Comparison of ENCODE assay signal across 8 mouse cellular contexts in genomic region chr14:55491291-55491833, GRCm38 (mm10). TPM values are rescaled to one million over a fixed set of nuclear protein-coding genes. Genes with fewer than 3 reads are reported as not detected.
A peak's percentile ranks its signal among the peaks of the same experiment; 100 is the strongest.
DNase-seq lines count a peak whose midpoint lies in the region; ATAC-seq lines count a peak whose summit lies in the region.

No protein-coding gene starts in this region.

- WGBS in intestine, embryonic 16.5 days, result under 1% methylated on average over 30 of the region's 30 CpGs
- under 1% methylated on average over 30 of the region's 30 CpGs for WGBS in midbrain, embryonic 15.5 days
- under 1% methylated on average over 28 of the region's 30 CpGs for WGBS in stomach, embryonic 15.5 days

- H3K27me3 ChIP-seq in intestine, embryonic 16.5 days (replicated peaks; ENCODE audit: control insufficient read depth, insufficient read depth, low read length), result no peaks in the 10 kb centered on the region
- no peaks in the 10 kb centered on the region for H3K27me3 ChIP-seq in midbrain, embryonic 15.5 days (replicated peaks)
- H3K27me3 ChIP-seq in stomach, embryonic 15.5 days (replicated peaks), result no peaks in the 10 kb centered on the region

- DNase-seq in adrenal gland, postnatal 10 days, result peak; percentile 79
- peak; percentile 48 for DNase-seq in embryo, embryonic 11.5 days (ENCODE audit: low read depth, low spot score)
- DNase-seq in heart, adult 11 months, result peak; percentile 97
- DNase-seq in liver, result peak; percentile 93

- peak overlapping the region; percentile 76 for H3K4me3 ChIP-seq in intestine, embryonic 16.5 days (ENCODE audit: low read length)
- H3K4me3 ChIP-seq in midbrain, embryonic 15.5 days, result peak overlapping the region; percentile 91
- peak overlapping the region; percentile 71 for H3K4me3 ChIP-seq in stomach, embryonic 15.5 days (replicated peaks)

- H3K4me2 ChIP-seq in intestine, embryonic 16.5 days (ENCODE audit: low read depth, low read length), result peak overlapping the region; percentile 99
- H3K4me2 ChIP-seq in midbrain, embryonic 15.5 days, result peak overlapping the region; percentile 68
- peak overlapping the region; percentile 98 for H3K4me2 ChIP-seq in stomach, embryonic 15.5 days

- H3K9ac ChIP-seq in intestine, embryonic 16.5 days (ENCODE audit: low read depth, low read length), result peak overlapping the region; percentile 73
- peak overlapping the region; percentile 92 for H3K9ac ChIP-seq in midbrain, embryonic 15.5 days
- peak overlapping the region; percentile 47 for H3K9ac ChIP-seq in stomach, embryonic 15.5 days

- no peaks in the 10 kb centered on the region for H3K9me3 ChIP-seq in intestine, embryonic 16.5 days (ENCODE audit: control insufficient read depth, low read length)
- no peaks in the 10 kb centered on the region for H3K9me3 ChIP-seq in midbrain, embryonic 15.5 days
- no peaks in the 10 kb centered on the region for H3K9me3 ChIP-seq in stomach, embryonic 15.5 days

- peaks cover 8% of the 10 kb centered on the region; the same call in 1 of the 2 replicates for H3K36me3 ChIP-seq in intestine, embryonic 16.5 days (ENCODE audit: control insufficient read depth, insufficient read depth, low read length)
- H3K36me3 ChIP-seq in midbrain, embryonic 15.5 days (replicated peaks), result peaks cover 6% of the 10 kb centered on the region; the same call in 1 of the 2 replicates
- H3K36me3 ChIP-seq in stomach, embryonic 15.5 days, result 0 out of 2 replicates have a peak, but pooled peaks cover 7% of the 10 kb centered on the region

- H3K4me1 ChIP-seq in intestine, embryonic 16.5 days (ENCODE audit: control insufficient read depth, insufficient read depth, low read length), result peaks cover 7% of the 10 kb centered on the region; the same call in 1 of the 2 replicates
- peaks cover 20% of the 10 kb centered on the region for H3K4me1 ChIP-seq in midbrain, embryonic 15.5 days
- H3K4me1 ChIP-seq in stomach, embryonic 15.5 days, result peaks cover 7% of the 10 kb centered on the region

- peak; percentile 40 for ATAC-seq in CD4-positive, CD25-positive, alpha-beta regulatory T cell, adult 4 months
- peak; percentile 86 for ATAC-seq in intestine, embryonic 16.5 days
- ATAC-seq in midbrain, embryonic 15.5 days (replicated peaks), result peak; percentile 73
- peak; percentile 81 for ATAC-seq in stomach, embryonic 15.5 days (ENCODE audit: insufficient read depth, low FRiP score, low read depth)

- peak overlapping the region; percentile 57 for H3K27ac ChIP-seq in intestine, embryonic 16.5 days (ENCODE audit: low read length)
- H3K27ac ChIP-seq in midbrain, embryonic 15.5 days, result peak overlapping the region; percentile 97
- peak overlapping the region; percentile 69 for H3K27ac ChIP-seq in stomach, embryonic 15.5 days

RNA-seq across cellular contexts. Expression of gene Carmil3, which starts 0.9 kb away (rescaled TPM):
- polyA plus RNA-seq in CD4-positive, CD25-positive, alpha-beta regulatory T cell, adult 4 months (2017; shearing (Covaris generic)), result not detected
- total RNA-seq in adrenal gland, postnatal 10 days (2021), result 1 to 10 TPM; 5.3 to 8.5 TPM
- 1.0 TPM in 2 replicates for polyA plus RNA-seq in intestine, embryonic 16.5 days (2015; fragmentation: Nextera tagmentation; extraction: Ambion mirVana)
- polyA plus RNA-seq in midbrain, embryonic 15.5 days (2015; fragmentation: Nextera tagmentation; extraction: Ambion mirVana), result 32.4 and 36.1 TPM in 2 replicates
- 2.1 and 2.2 TPM in 2 replicates for polyA plus RNA-seq in stomach, embryonic 15.5 days (2015; fragmentation: Nextera tagmentation; extraction: Ambion mirVana)

RNA-seq across cellular contexts. Expression of gene Dhrs4, which starts 12.8 kb away (rescaled TPM):
- polyA plus RNA-seq in CD4-positive, CD25-positive, alpha-beta regulatory T cell, adult 4 months (2017; shearing (Covaris generic)), result 10 to 100 TPM; 41.9 to 49.5 TPM
- 100 to 1,000 TPM; 153 to 177 TPM for total RNA-seq in adrenal gland, postnatal 10 days (2021)
- polyA plus RNA-seq in intestine, embryonic 16.5 days (2015; fragmentation: Nextera tagmentation; extraction: Ambion mirVana), result 165 and 167 TPM in 2 replicates
- polyA plus RNA-seq in midbrain, embryonic 15.5 days (2015; fragmentation: Nextera tagmentation; extraction: Ambion mirVana), result 20.8 and 21.6 TPM in 2 replicates
- polyA plus RNA-seq in stomach, embryonic 15.5 days (2015; fragmentation: Nextera tagmentation; extraction: Ambion mirVana), result 121 TPM in 2 replicates

RNA-seq across cellular contexts. Expression of gene Cpne6, which starts 18.9 kb away (rescaled TPM):
- not detected for polyA plus RNA-seq in CD4-positive, CD25-positive, alpha-beta regulatory T cell, adult 4 months (2017; shearing (Covaris generic))
- total RNA-seq in adrenal gland, postnatal 10 days (2021), result under 1 TPM; 0.09 to 0.61 TPM
- 0.61 TPM in 2 replicates for polyA plus RNA-seq in intestine, embryonic 16.5 days (2015; fragmentation: Nextera tagmentation; extraction: Ambion mirVana)
- 1.9 and 2.1 TPM in 2 replicates for polyA plus RNA-seq in midbrain, embryonic 15.5 days (2015; fragmentation: Nextera tagmentation; extraction: Ambion mirVana)
- 0.23 and 0.42 TPM in 2 replicates for polyA plus RNA-seq in stomach, embryonic 15.5 days (2015; fragmentation: Nextera tagmentation; extraction: Ambion mirVana)

RNA-seq across cellular contexts. Expression of gene Nrl, which starts 33.4 kb away (rescaled TPM):
- under 1 TPM in 1 of 2 experiments, not detected in 1; 0.07 TPM for polyA plus RNA-seq in CD4-positive, CD25-positive, alpha-beta regulatory T cell, adult 4 months (2017; shearing (Covaris generic))
- total RNA-seq in adrenal gland, postnatal 10 days (2021), result not detected
- not detected in 2 replicates for polyA plus RNA-seq in intestine, embryonic 16.5 days (2015; fragmentation: Nextera tagmentation; extraction: Ambion mirVana)
- 0.15 and 0.17 TPM in 2 replicates for polyA plus RNA-seq in midbrain, embryonic 15.5 days (2015; fragmentation: Nextera tagmentation; extraction: Ambion mirVana)
- polyA plus RNA-seq in stomach, embryonic 15.5 days (2015; fragmentation: Nextera tagmentation; extraction: Ambion mirVana), result not detected in 2 replicates

RNA-seq across cellular contexts. Expression of gene Pck2, which starts 48.7 kb away (rescaled TPM):
- polyA plus RNA-seq in CD4-positive, CD25-positive, alpha-beta regulatory T cell, adult 4 months (2017; shearing (Covaris generic)), result 10 to 100 TPM; 37.3 to 57.7 TPM
- total RNA-seq in adrenal gland, postnatal 10 days (2021), result 10 to 100 TPM; 45.2 to 51.4 TPM
- 46.2 and 51.8 TPM in 2 replicates for polyA plus RNA-seq in intestine, embryonic 16.5 days (2015; fragmentation: Nextera tagmentation; extraction: Ambion mirVana)
- 25.4 and 28.0 TPM in 2 replicates for polyA plus RNA-seq in midbrain, embryonic 15.5 days (2015; fragmentation: Nextera tagmentation; extraction: Ambion mirVana)
- 48.5 and 52.8 TPM in 2 replicates for polyA plus RNA-seq in stomach, embryonic 15.5 days (2015; fragmentation: Nextera tagmentation; extraction: Ambion mirVana)

Comparison
In these comparisons a context has a peak if more than half of its experiments do, and no peak if none do; other contexts are left out.
1. Peak in every context shown above with its lines: DNase-seq, ATAC-seq, H3K4me3 ChIP-seq and H3K27ac ChIP-seq.
2. RNA of gene Carmil3, which starts 0.9 kb away (polyA plus RNA-seq): 32.4 to 36.1 TPM in midbrain, embryonic 15.5 days; 2.1 to 2.2 TPM in stomach, embryonic 15.5 days, 1.0 TPM in intestine, embryonic 16.5 days and not detected in CD4-positive, CD25-positive, alpha-beta regulatory T cell, adult 4 months; every median in the first group is over 10 times any median in the second.